Mouse (Mus musculus): ENCODE measurements at regions not wholly inside any gene's neighbourhood (a gene's known extent, or its start where the extent isn't known, plus 50 kb on each side); places are given as distances from the start of the nearest gene placed in this dataset.
"Not testable (repeated sequence)": the region's sequence is repeated elsewhere in the genome, so short reads cannot be mapped to it uniquely, and the experiment has no call there.

GRCm38 (mm10) chr6:7790040-7790439 is 54.6 kb upstream of the C1galt1 start:
- H3K9me3 ChIP-seq = no peaks in the 10 kb centered on the region
- no peaks in the 10 kb centered on the region for H3K27me3 ChIP-seq
- WGBS = 63% methylated on average over 3 of the region's 3 CpGs
- no peak overlapping the region for H3K4me2 ChIP-seq
- no peak overlapping the region for H3K27ac ChIP-seq
- H3K4me1 ChIP-seq = no peaks in the 10 kb centered on the region
- no peak overlapping the region for H3K4me3 ChIP-seq (replicated peaks)
- H3K9ac ChIP-seq = no peak overlapping the region
- no peak for ATAC-seq (ENCODE audit: low FRiP score)
- H3K36me3 ChIP-seq (replicated peaks) = no peaks in the 10 kb centered on the region

DNA sequence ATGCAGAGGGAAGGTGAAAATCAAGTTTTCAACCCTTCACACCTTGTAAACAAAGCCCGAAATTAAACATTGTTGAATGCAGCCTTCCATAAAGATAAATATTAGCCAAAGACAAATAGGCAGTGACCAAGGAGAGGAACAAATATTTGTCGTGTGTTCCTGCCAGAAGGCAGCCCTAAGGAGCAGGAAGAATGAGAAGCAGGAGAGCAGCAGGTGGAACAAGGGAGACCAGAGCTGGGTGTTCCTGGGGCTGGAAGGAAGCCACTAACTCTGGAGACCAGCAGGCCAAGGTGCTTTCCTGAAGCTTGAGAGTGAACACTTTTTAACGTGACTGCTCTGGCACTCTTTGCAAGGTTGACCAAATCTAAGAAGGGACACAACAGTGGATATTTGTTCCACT is 55.6 kb upstream of the C1galt1 start:
- Histone ChIP-seq H3K4me1 (no peaks in the 10 kb centered on the region), H3K27me3 (no peaks in the 10 kb centered on the region), H3K27ac (no peak overlapping the region), H3K36me3 (replicated peaks) (no peaks in the 10 kb centered on the region), H3K9me3 (no peaks in the 10 kb centered on the region), H3K9ac (no peak overlapping the region), H3K4me2 (no peak overlapping the region), H3K4me3 (replicated peaks) (no peak overlapping the region)
- 74% methylated on average over 3 of the region's 3 CpGs for WGBS
- no peak for ATAC-seq (ENCODE audit: low FRiP score)

DNA sequence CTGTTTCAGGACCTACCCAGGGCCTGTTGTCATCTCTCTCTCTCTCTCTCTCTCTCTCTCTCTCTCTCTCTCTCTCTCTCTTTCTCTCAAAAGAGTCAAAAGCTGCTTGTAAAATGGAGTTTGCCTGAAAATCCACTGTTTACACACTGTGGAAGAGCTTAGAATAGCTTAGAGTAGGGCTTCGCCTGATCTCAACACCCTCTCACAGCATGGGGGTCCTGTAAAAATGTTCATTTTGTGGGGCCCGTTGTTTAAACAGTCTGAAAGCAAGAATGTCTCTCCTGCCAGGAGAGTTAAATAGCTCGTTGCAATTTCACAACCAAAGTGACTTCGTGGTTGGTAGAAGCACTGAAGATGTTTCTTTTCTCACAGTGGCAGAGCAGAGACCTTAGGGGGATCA is 59.2 kb upstream of the C1galt1 start:
- Histone ChIP-seq H3K9ac (no peak overlapping the region), H3K27me3 (no peaks in the 10 kb centered on the region), H3K4me2 (no peak overlapping the region), H3K36me3 (replicated peaks) (no peaks in the 10 kb centered on the region), H3K27ac (no peak overlapping the region), H3K4me1 (no peaks in the 10 kb centered on the region), H3K9me3 (no peaks in the 10 kb centered on the region), H3K4me3 (replicated peaks) (no peak overlapping the region)
- WGBS = 67% methylated on average over 4 of the region's 4 CpGs
- no peak for ATAC-seq (ENCODE audit: low FRiP score)

GRCm38 (mm10) chr6:7783059-7783458 is 61.6 kb upstream of the C1galt1 start:
- Histone ChIP-seq H3K27ac (no peak overlapping the region), H3K4me3 (replicated peaks) (no peak overlapping the region), H3K9me3 (no peaks in the 10 kb centered on the region), H3K36me3 (replicated peaks) (no peaks in the 10 kb centered on the region), H3K9ac (no peak overlapping the region), H3K4me1 (no peaks in the 10 kb centered on the region), H3K4me2 (no peak overlapping the region), H3K27me3 (no peaks in the 10 kb centered on the region)
- 90% methylated on average over 1 of the region's 1 CpGs for WGBS
- no peak for ATAC-seq (ENCODE audit: low FRiP score)

GRCm38 (mm10) chr6:7779959-7780358 is 64.7 kb upstream of the C1galt1 start:
- Histone ChIP-seq H3K4me1 (no peaks in the 10 kb centered on the region), H3K27ac (no peak overlapping the region), H3K4me2 (no peak overlapping the region), H3K4me3 (replicated peaks) (no peak overlapping the region), H3K9ac (no peak overlapping the region), H3K27me3 (no peaks in the 10 kb centered on the region), H3K9me3 (no peaks in the 10 kb centered on the region), H3K36me3 (replicated peaks) (no peaks in the 10 kb centered on the region)
- 90% methylated on average over 2 of the region's 2 CpGs for WGBS
- no peak for ATAC-seq (ENCODE audit: low FRiP score)

- Histone ChIP-seq H3K9ac (no peak overlapping the region), H3K27me3 (no peaks in the 10 kb centered on the region), H3K9me3 (no peaks in the 10 kb centered on the region), H3K4me3 (replicated peaks) (no peak overlapping the region), H3K4me1 (no peaks in the 10 kb centered on the region), H3K4me2 (no peak overlapping the region), H3K36me3 (replicated peaks) (no peaks in the 10 kb centered on the region), H3K27ac (no peak overlapping the region)
- ATAC-seq (ENCODE audit: low FRiP score) = 0 out of 2 replicates have a peak, but pooled peaks have one; percentile 23
- WGBS = 75% methylated on average over 7 of the region's 7 CpGs
Observed at GRCm38 (mm10) chr6:7778642-7779404, 65.8 kb upstream of the C1galt1 start.

- Histone ChIP-seq H3K27me3 (no peaks in the 10 kb centered on the region), H3K4me2 (no peak overlapping the region), H3K27ac (no peak overlapping the region), H3K36me3 (replicated peaks) (no peaks in the 10 kb centered on the region), H3K9me3 (no peaks in the 10 kb centered on the region), H3K4me3 (replicated peaks) (no peak overlapping the region), H3K9ac (no peak overlapping the region), H3K4me1 (no peaks in the 10 kb centered on the region)
- no peak for ATAC-seq (ENCODE audit: low FRiP score)
Observed at GRCm38 (mm10) chr6:7768421-7768820, 75.4 kb upstream of the Asns start.

GRCm38 (mm10) chr6:7767631-7768030 is 74.6 kb upstream of the Asns start:
- H3K4me2 ChIP-seq = no peak overlapping the region
- no peaks in the 10 kb centered on the region for H3K9me3 ChIP-seq
- no peaks in the 10 kb centered on the region for H3K4me1 ChIP-seq
- H3K9ac ChIP-seq = no peak overlapping the region
- H3K27ac ChIP-seq = no peak overlapping the region
- H3K4me3 ChIP-seq (replicated peaks) = no peak overlapping the region
- ATAC-seq (ENCODE audit: low FRiP score) = no peak
- WGBS = 85% methylated on average over 4 of the region's 4 CpGs
- no peaks in the 10 kb centered on the region for H3K36me3 ChIP-seq (replicated peaks)
- H3K27me3 ChIP-seq = no peaks in the 10 kb centered on the region

DNA sequence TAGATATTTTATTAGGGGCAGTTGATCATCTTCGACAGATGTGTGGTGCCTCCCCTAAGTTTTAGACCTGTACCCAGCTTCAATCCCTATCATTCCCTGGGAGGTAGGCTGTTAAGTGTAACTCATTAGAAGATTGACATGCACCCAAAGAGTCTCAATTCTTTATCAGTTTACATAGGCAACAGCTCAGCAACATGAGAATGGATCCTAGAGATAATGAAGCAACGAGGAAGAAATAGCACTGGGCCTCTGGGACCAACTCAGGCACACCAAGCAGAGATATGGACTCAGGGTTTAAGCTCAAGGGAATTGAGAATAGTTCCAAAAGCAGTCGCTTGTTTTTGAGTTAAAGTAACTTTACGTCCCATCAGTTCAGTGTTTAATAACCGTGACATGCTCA is 66.3 kb upstream of the Asns start:
- no peak overlapping the region for H3K4me3 ChIP-seq (replicated peaks)
- H3K9me3 ChIP-seq = no peaks in the 10 kb centered on the region
- no peaks in the 10 kb centered on the region for H3K27me3 ChIP-seq
- H3K4me1 ChIP-seq = no peaks in the 10 kb centered on the region
- WGBS = 84% methylated on average over 5 of the region's 5 CpGs
- no peak overlapping the region for H3K27ac ChIP-seq
- H3K36me3 ChIP-seq (replicated peaks) = no peaks in the 10 kb centered on the region
- ATAC-seq (ENCODE audit: low FRiP score) = no peak
- no peak overlapping the region for H3K9ac ChIP-seq
- no peak overlapping the region for H3K4me2 ChIP-seq

- Histone ChIP-seq H3K36me3 (replicated peaks) (no peaks in the 10 kb centered on the region), H3K27ac (no peak overlapping the region), H3K4me2 (no peak overlapping the region), H3K9ac (no peak overlapping the region), H3K4me3 (replicated peaks) (no peak overlapping the region), H3K9me3 (no peaks in the 10 kb centered on the region), H3K4me1 (no peaks in the 10 kb centered on the region), H3K27me3 (no peaks in the 10 kb centered on the region)
- WGBS = 91% methylated on average over 2 of the region's 2 CpGs
- no peak for ATAC-seq (ENCODE audit: low FRiP score)
Observed at GRCm38 (mm10) chr6:7753895-7754294, 60.8 kb upstream of the Asns start.

DNA sequence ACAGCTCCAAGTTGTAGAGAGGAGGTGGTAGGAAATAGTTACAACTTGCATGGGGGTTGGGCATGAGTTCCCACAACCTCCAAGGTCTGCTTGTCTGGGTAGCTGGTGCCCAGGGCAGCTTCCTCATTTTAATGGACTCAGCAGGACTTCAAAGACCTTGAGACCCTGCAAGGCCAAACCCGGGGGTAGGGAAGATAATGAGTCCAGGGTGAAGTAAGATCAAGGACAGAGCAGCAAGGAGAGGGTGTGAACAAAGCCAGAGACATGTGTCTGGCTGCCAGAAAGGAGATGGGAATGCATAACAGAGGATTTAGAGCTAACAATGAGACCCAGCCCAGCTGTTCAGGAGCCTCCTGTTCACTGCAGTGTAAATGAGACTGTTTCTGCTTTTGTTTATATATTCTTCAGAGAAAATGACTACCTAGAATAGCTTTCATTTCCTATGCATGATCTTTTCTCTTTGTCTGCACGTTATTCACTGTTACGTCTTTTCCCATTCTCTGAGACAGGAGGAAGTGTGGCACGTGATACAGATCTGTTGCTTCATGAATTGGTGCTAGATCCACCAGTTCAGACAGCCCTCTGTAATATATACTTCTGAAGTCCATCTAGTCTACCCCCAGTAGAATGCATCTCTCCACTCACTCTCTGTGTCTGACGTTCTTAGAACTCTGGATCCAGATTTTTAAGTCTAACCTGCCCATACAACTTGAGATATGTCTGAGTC is 60.0 kb upstream of the Asns start:
- H3K27me3 ChIP-seq = no peaks in the 10 kb centered on the region
- H3K27ac ChIP-seq = no peak overlapping the region
- no peak overlapping the region for H3K9ac ChIP-seq
- no peak overlapping the region for H3K4me2 ChIP-seq
- 67% methylated on average over 5 of the region's 5 CpGs for WGBS
- H3K36me3 ChIP-seq (replicated peaks) = no peaks in the 10 kb centered on the region
- no peak overlapping the region for H3K4me3 ChIP-seq (replicated peaks)
- no peaks in the 10 kb centered on the region for H3K9me3 ChIP-seq
- no peak for ATAC-seq (ENCODE audit: low FRiP score)
- H3K4me1 ChIP-seq = no peaks in the 10 kb centered on the region

DNA sequence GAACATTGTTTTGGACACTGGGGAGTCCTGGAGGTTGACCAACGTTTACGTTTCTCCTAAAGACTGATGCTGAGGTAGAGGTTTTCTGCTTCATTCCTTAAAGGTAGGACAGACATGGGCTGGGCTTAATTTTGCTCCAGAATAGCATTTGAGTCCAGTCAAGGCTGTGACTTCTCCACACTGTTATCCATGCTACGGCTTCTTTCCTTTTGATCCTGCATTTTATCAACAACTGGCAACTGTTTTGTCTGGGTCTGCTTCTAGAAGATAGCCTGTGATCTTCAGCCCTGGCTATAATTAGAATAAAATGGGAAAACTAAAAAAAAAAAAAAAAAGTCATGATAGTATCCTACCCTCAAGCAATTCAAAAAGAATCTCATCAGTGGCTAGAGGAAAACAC is 55.5 kb upstream of the Asns start:
- H3K36me3 ChIP-seq (replicated peaks) = no peaks in the 10 kb centered on the region
- H3K4me1 ChIP-seq = no peaks in the 10 kb centered on the region
- no peaks in the 10 kb centered on the region for H3K27me3 ChIP-seq
- WGBS = 86% methylated on average over 3 of the region's 3 CpGs
- no peak for ATAC-seq (ENCODE audit: low FRiP score)
- no peak overlapping the region for H3K27ac ChIP-seq
- H3K4me2 ChIP-seq = no peak overlapping the region
- H3K9me3 ChIP-seq = no peaks in the 10 kb centered on the region
- H3K9ac ChIP-seq = no peak overlapping the region
- no peak overlapping the region for H3K4me3 ChIP-seq (replicated peaks)

GRCm38 (mm10) chr6:7744257-7744656 is 51.2 kb upstream of the Asns start:
- H3K27me3 ChIP-seq; H3K4me2 ChIP-seq; H3K27ac ChIP-seq; H3K4me1 ChIP-seq; H3K4me3 ChIP-seq (replicated peaks); H3K9ac ChIP-seq; H3K9me3 ChIP-seq; ATAC-seq (ENCODE audit: low FRiP score); H3K36me3 ChIP-seq (replicated peaks): not testable (repeated sequence)
- 74% methylated on average over 4 of the region's 4 CpGs for WGBS
